Mouse (Mus musculus) adrenal gland, adult 2 months (tissue): Measurements from ENCODE around the gene Gm20388. TPM values are rescaled to one million over a fixed set of nuclear protein-coding genes. Genes with fewer than 3 reads are reported as not detected.
"Not testable (repeated sequence)": the region's sequence is repeated elsewhere in the genome, so short reads cannot be mapped to it uniquely, and the experiment has no call there.

Experiments used
- DNase-seq: peaks from one replicate; pipeline ENCODE4 v3.0.0; 2021
- polyA plus RNA-seq: library from polyadenylated mRNA; depleted of rRNA; stranded (reverse); fragments of >200 nt; gene quantifications from 2 replicates; pipeline ENCODE4 v1.2.3, GENCODE M21; 2012
- total RNA-seq, 2 experiments: library from RNA; stranded (reverse); gene quantifications; 2 replicates each; pipeline ENCODE4 v1.2.3; 2021

The Gm20388 gene
- total and polyA plus RNA-seq, 3 experiments: 5.9 to 50.1 (median 9.9) TPM

- no peak for DNase-seq
Measured at GRCm38 (mm10) chr8:121649904-121650303, 1739.3 kb downstream of the Gm20388 start.

GRCm38 (mm10) chr8:121650389-121651307, 1740.0 kb downstream of the Gm20388 start:
- DNase-seq: peak; percentile 77

- DNase-seq: no peak
Measured at GRCm38 (mm10) chr8:121651308-121651873, 1740.8 kb downstream of the Gm20388 start.

GRCm38 (mm10) chr8:121651874-121652361, 1741.3 kb downstream of the Gm20388 start:
- DNase-seq: peak; percentile 82

- DNase-seq: peak; percentile 99
Measured at GRCm38 (mm10) chr8:121652774-121653323, 1742.2 kb downstream of the Gm20388 start, which contains the start of gene Zcchc14. TSS of gene Zcchc14 (minus strand) at chr8:121652901.

GRCm38 (mm10) chr8:121653340-121654019, 1742.8 kb downstream of the Gm20388 start:
- DNase-seq: no peak

GRCm38 (mm10) chr8:121654131-121654530, 1743.5 kb downstream of the Gm20388 start:
- DNase-seq: no peak

- DNase-seq: no peak
Measured at GRCm38 (mm10) chr8:121654966-121655494, 1744.4 kb downstream of the Gm20388 start.

GRCm38 (mm10) chr8:121660602-121661001, 1750.0 kb downstream of the Gm20388 start:
- no peak for DNase-seq

- DNase-seq: no peak
Measured at GRCm38 (mm10) chr8:121661631-121662357, 1751.2 kb downstream of the Gm20388 start.

GRCm38 (mm10) chr8:121663101-121663500, 1752.5 kb downstream of the Gm20388 start:
- no peak for DNase-seq

- peak; percentile 78 for DNase-seq
Measured at GRCm38 (mm10) chr8:121665329-121665728, 1754.7 kb downstream of the Gm20388 start.

GRCm38 (mm10) chr8:121667936-121668500, 1757.4 kb downstream of the Gm20388 start:
- not testable (repeated sequence) for DNase-seq

GRCm38 (mm10) chr8:121668553-121668952, 1757.9 kb downstream of the Gm20388 start:
- DNase-seq: no peak

- DNase-seq: peak; percentile 54
Measured at GRCm38 (mm10) chr8:121669208-121669607, 1758.6 kb downstream of the Gm20388 start.

- DNase-seq: no peak
Measured at GRCm38 (mm10) chr8:121673153-121673552, 1762.5 kb downstream of the Gm20388 start.

- no peak for DNase-seq
Measured at GRCm38 (mm10) chr8:121673917-121674316, 1763.3 kb downstream of the Gm20388 start.

- DNase-seq: no peak
Measured at GRCm38 (mm10) chr8:121674524-121674923, 1763.9 kb downstream of the Gm20388 start.

- DNase-seq: no peak
Measured at GRCm38 (mm10) chr8:121675161-121675560, 1764.5 kb downstream of the Gm20388 start.

GRCm38 (mm10) chr8:121675701-121676100, 1765.1 kb downstream of the Gm20388 start:
- DNase-seq: peak; percentile 60

- DNase-seq: no peak
Measured at GRCm38 (mm10) chr8:121678696-121679095, 1768.1 kb downstream of the Gm20388 start.
